Mouse (Mus musculus) embryonic fibroblast, embryonic 13.5 days (primary cell): ENCODE data around the gene Alg14.

Experiments used
- CTCF ChIP-seq: IDR thresholded peaks from 2 replicates; pipeline ENCODE4 v1.5.1; 2011; ENCODE audit warnings: mild to moderate bottlenecking, control low read depth, low read length, moderate library complexity, borderline replicate concordance; ENCODE audit not compliant: insufficient read depth
- POLR2A ChIP-seq: IDR thresholded peaks from 2 replicates; pipeline ENCODE4 v1.6.1; 2011; ENCODE audit warnings: low read depth, mild to moderate bottlenecking, control low read depth, low read length, moderate library complexity

GRCm38 (mm10) chr3:121362002-121362401, 70.4 kb downstream of the Alg14 start:
- no peak for TF ChIP-seq CTCF
- no peak for TF ChIP-seq POLR2A
